Mouse (Mus musculus) liver, embryonic 12.5 days (tissue): ENCODE results near the gene Mrs2. TPM values are rescaled to one million over a fixed set of nuclear protein-coding genes. Genes with fewer than 3 reads are reported as not detected.
A peak's percentile ranks its signal among the peaks of the same experiment; 100 is the strongest.

Experiments used
- ATAC-seq: fragments of 200-750 bp; cut with Nextera tagmentation; 2 replicates; pipeline ENCODE4 v1.8.0; 2017; ENCODE audit warnings: moderate number of reproducible peaks, mild to moderate bottlenecking, moderate library complexity
- H3K27ac ChIP-seq: fragments of 300-500 bp; sonication (generic); 2 replicates; pipeline ENCODE4 v1.5.1; 2016; ENCODE audit warnings: mild to moderate bottlenecking
- H3K27me3 ChIP-seq: fragments of 300-500 bp; sonication (generic); replicated peaks from 2 replicates; pipeline ENCODE4 v1.6.1; 2016; ENCODE audit warnings: mild to moderate bottlenecking, moderate library complexity
- H3K36me3 ChIP-seq: fragments of 300-500 bp; sonication (generic); 2 replicates; pipeline ENCODE4 v1.6.1; 2016; ENCODE audit warnings: mild to moderate bottlenecking, moderate library complexity
- H3K4me1 ChIP-seq: fragments of 300-500 bp; sonication (generic); 2 replicates; pipeline ENCODE4 v1.6.1; 2016
- H3K4me2 ChIP-seq: fragments of 300-500 bp; sonication (generic); 2 replicates; pipeline ENCODE4 v1.6.1; 2016; ENCODE audit warnings: mild to moderate bottlenecking, moderate library complexity
- H3K4me3 ChIP-seq: fragments of 300-500 bp; sonication (generic); 2 replicates; pipeline ENCODE4 v1.5.1; 2016; ENCODE audit warnings: mild to moderate bottlenecking, moderate library complexity
- H3K9ac ChIP-seq: fragments of 300-500 bp; sonication (generic); 2 replicates; pipeline ENCODE4 v1.6.1; 2016; ENCODE audit warnings: mild to moderate bottlenecking, moderate library complexity
- H3K9me3 ChIP-seq: fragments of 300-500 bp; sonication (generic); replicated peaks from 2 replicates; pipeline ENCODE4 v1.6.1; 2016; ENCODE audit warnings: mild to moderate bottlenecking, moderate library complexity
- WGBS: fragments of 180-500 bp; shearing (Covaris S2); methylation state at CpG from one replicate; pipeline ENCODE4 v1.1.7; 2016; ENCODE audit not compliant: insufficient replicate concordance; 5-methylcytosine and 5-hydroxymethylcytosine counted together
- polyA plus RNA-seq: library from polyadenylated mRNA; unstranded; fragments of >200 nt; fragmentation: Nextera tagmentation; extraction: Ambion mirVana; gene quantifications from 2 replicates; pipeline ENCODE4 v1.2.1, GENCODE M21; 2016

The Mrs2 gene
- polyA plus RNA-seq, 1 experiment from 2014 or later, result 18.7 TPM

- WGBS, result 67% methylated on average over 4 of the region's 4 CpGs
- no peak overlapping the region for H3K4me2 ChIP-seq
- H3K27ac ChIP-seq, result no peak overlapping the region
- no peak overlapping the region for H3K9ac ChIP-seq
- no peaks in the 10 kb centered on the region for H3K9me3 ChIP-seq
- no peak for ATAC-seq
- H3K4me1 ChIP-seq, result peaks cover 30% of the 10 kb centered on the region
- H3K36me3 ChIP-seq, result peaks cover 11% of the 10 kb centered on the region
- H3K27me3 ChIP-seq, result no peaks in the 10 kb centered on the region
- no peak overlapping the region for H3K4me3 ChIP-seq
Observed at GRCm38 (mm10) chr13:25022386-25022785, 2.2 kb upstream of the Mrs2 start.

- WGBS, result 25% methylated on average over 4 of the region's 4 CpGs
- Histone ChIP-seq H3K9ac (peak overlapping the region; percentile 90), H3K4me1 (peaks cover 34% of the 10 kb centered on the region), H3K27me3 (no peaks in the 10 kb centered on the region), H3K4me3 (peak overlapping the region; percentile 84), H3K36me3 (peaks cover 25% of the 10 kb centered on the region), H3K27ac (peak overlapping the region; percentile 78), H3K9me3 (no peaks in the 10 kb centered on the region), H3K4me2 (peak overlapping the region; percentile 83)
- ATAC-seq, result peak; percentile 48
Observed at GRCm38 (mm10) chr13:25020540-25020892, 337 bp upstream of the Mrs2 start.

GRCm38 (mm10) chr13:25018316-25018715 is 1.9 kb downstream of the Mrs2 start:
- H3K36me3 ChIP-seq, result peaks cover 25% of the 10 kb centered on the region
- no peak overlapping the region for H3K27ac ChIP-seq
- H3K4me2 ChIP-seq, result peak overlapping the region; percentile 83
- H3K9me3 ChIP-seq, result no peaks in the 10 kb centered on the region
- peak overlapping the region; percentile 90; the same call in 1 of the 2 replicates for H3K9ac ChIP-seq
- ATAC-seq, result no peak
- no peaks in the 10 kb centered on the region for H3K27me3 ChIP-seq
- H3K4me1 ChIP-seq, result peaks cover 32% of the 10 kb centered on the region
- peak overlapping the region; percentile 84 for H3K4me3 ChIP-seq
- WGBS, result 88% methylated on average over 9 of the region's 9 CpGs

GRCm38 (mm10) chr13:25007115-25007514 is 13.1 kb downstream of the Mrs2 start:
- H3K4me1 ChIP-seq, result no peaks in the 10 kb centered on the region
- no peak for ATAC-seq
- no peak overlapping the region for H3K27ac ChIP-seq
- H3K4me2 ChIP-seq, result no peak overlapping the region
- WGBS, result 66% methylated on average over 8 of the region's 8 CpGs
- H3K9ac ChIP-seq, result no peak overlapping the region
- no peak overlapping the region for H3K4me3 ChIP-seq
- H3K9me3 ChIP-seq, result no peaks in the 10 kb centered on the region
- H3K27me3 ChIP-seq, result no peaks in the 10 kb centered on the region
- peaks cover 41% of the 10 kb centered on the region for H3K36me3 ChIP-seq

DNA sequence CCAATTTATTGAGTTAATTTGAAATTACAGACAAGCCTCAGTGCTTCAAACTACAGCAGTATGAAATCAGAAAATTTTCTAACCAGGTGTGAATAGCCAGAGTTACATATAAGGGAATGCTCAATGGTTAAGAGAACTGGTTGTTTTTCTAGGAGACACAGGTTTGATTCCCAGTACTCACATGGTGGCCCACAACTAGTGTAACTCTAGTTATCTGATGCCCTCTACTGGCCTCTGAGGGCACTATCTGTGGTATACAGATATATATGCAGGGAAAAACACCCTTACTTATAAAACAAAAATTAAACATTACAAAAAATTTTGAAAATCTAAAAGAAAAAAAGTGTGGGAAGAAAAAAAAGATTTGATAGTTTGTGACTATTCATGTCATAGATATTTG is 17.2 kb downstream of the Mrs2 start:
- H3K4me1 ChIP-seq, result no peaks in the 10 kb centered on the region; the same call in 1 of the 2 replicates
- no peak for ATAC-seq
- no peaks in the 10 kb centered on the region for H3K27me3 ChIP-seq
- H3K4me2 ChIP-seq, result no peak overlapping the region
- peaks cover 80% of the 10 kb centered on the region for H3K36me3 ChIP-seq
- no peak overlapping the region for H3K9ac ChIP-seq
- H3K9me3 ChIP-seq, result no peaks in the 10 kb centered on the region
- no peak overlapping the region for H3K27ac ChIP-seq
- H3K4me3 ChIP-seq, result no peak overlapping the region

DNA sequence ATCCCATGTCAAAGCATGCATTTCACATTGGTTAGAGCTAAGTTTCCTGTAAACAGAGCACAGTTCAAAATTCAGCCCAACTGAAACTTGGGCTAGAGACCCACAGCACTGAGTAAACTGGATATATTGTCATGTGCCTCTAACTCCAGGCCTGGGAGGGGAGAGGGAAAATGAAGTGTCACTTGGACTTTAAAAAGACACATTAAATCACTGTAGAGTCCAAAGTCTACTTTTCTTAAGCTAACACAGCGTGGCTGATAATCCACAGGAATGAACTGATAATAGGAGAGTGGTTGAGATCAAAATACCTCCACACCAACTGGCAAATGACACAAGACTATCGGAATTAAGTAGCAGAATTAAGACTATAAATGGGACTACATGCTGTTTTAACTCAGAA is 20.6 kb downstream of the Mrs2 start:
- H3K27me3 ChIP-seq, result no peaks in the 10 kb centered on the region
- H3K4me2 ChIP-seq, result no peak overlapping the region
- no peaks in the 10 kb centered on the region for H3K9me3 ChIP-seq
- H3K4me1 ChIP-seq, result no peaks in the 10 kb centered on the region; the same call in 1 of the 2 replicates
- no peak overlapping the region for H3K27ac ChIP-seq
- 70% methylated on average over 2 of the region's 2 CpGs for WGBS
- no peak for ATAC-seq
- peaks cover 90% of the 10 kb centered on the region for H3K36me3 ChIP-seq
- no peak overlapping the region for H3K4me3 ChIP-seq
- no peak overlapping the region for H3K9ac ChIP-seq

- no peak overlapping the region for H3K4me2 ChIP-seq
Observed at GRCm38 (mm10) chr13:24993160-24993559, 27.0 kb downstream of the Mrs2 start.

GRCm38 (mm10) chr13:24989006-24989405 is 31.2 kb downstream of the Mrs2 start:
- no peak overlapping the region for H3K4me3 ChIP-seq
- WGBS, result 79% methylated on average over 6 of the region's 6 CpGs
- no peaks in the 10 kb centered on the region for H3K4me1 ChIP-seq
- no peak overlapping the region for H3K9ac ChIP-seq
- peaks cover 52% of the 10 kb centered on the region for H3K36me3 ChIP-seq
- H3K4me2 ChIP-seq, result no peak overlapping the region
- no peaks in the 10 kb centered on the region for H3K9me3 ChIP-seq
- H3K27me3 ChIP-seq, result no peaks in the 10 kb centered on the region
- no peak for ATAC-seq
- H3K27ac ChIP-seq, result peak overlapping the region; percentile 30; the same call in 1 of the 2 replicates

More at GRCm38 (mm10) chr13:24993160-24993559, 27.0 kb downstream of the Mrs2 start:
- no peaks in the 10 kb centered on the region for H3K9me3 ChIP-seq
- peaks cover 93% of the 10 kb centered on the region for H3K36me3 ChIP-seq
- ATAC-seq, result no peak
- 56% methylated on average over 2 of the region's 2 CpGs for WGBS
- H3K27ac ChIP-seq, result no peak overlapping the region
- H3K9ac ChIP-seq, result no peak overlapping the region
- H3K27me3 ChIP-seq, result no peaks in the 10 kb centered on the region
- H3K4me3 ChIP-seq, result no peak overlapping the region
- no peaks in the 10 kb centered on the region for H3K4me1 ChIP-seq

DNA sequence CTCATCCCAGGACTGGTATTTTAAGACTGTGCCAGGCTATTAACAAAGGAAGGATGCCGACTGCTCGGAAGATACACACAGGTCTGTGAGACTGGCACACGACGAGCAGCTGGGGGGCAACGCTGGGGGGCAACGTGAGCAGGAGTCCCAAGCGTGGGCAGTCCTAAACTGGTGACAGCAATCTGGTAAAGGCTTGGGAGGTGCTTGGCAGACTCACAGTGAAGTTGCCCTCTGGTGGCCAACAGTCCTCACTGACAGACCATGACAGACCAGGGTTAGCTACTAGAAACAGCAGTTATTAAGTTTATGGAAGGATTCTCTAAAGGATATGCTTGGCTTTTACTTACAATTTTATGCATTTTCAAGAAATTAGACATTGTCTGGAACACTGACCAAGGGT is 31.8 kb downstream of the Mrs2 start:
- H3K4me3 ChIP-seq, result no peak overlapping the region
- no peak overlapping the region for H3K4me2 ChIP-seq
- ATAC-seq, result peak; percentile 55; the same call in 1 of the 2 replicates
- 53% methylated on average over 7 of the region's 7 CpGs for WGBS
- H3K9me3 ChIP-seq, result no peaks in the 10 kb centered on the region
- no peaks in the 10 kb centered on the region for H3K4me1 ChIP-seq
- peaks cover 46% of the 10 kb centered on the region for H3K36me3 ChIP-seq
- no peak overlapping the region for H3K27ac ChIP-seq
- H3K27me3 ChIP-seq, result no peaks in the 10 kb centered on the region
- no peak overlapping the region for H3K9ac ChIP-seq

DNA sequence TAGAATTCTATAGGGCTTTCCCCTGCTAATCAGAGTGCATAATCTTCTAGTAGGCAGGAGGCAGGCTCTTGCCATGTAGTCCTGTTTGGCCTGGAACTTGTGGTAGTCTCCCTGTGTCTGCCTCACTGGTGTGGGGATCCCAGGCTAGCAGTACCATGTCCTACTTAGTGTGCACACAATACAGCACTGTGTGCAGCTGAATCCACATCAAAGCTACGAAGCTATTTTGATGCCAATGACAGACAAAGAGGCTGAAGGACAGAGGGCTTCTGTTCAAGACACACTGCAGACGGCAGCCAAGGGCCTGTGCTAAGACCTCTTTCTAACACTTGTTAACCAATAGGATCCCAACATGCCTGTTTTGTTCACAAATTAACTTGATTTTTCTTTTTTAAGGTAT is 34.7 kb downstream of the Mrs2 start:
- no peak overlapping the region for H3K4me2 ChIP-seq
- H3K36me3 ChIP-seq, result peaks cover 22% of the 10 kb centered on the region
- WGBS, result 83% methylated on average over 2 of the region's 2 CpGs
- no peak overlapping the region for H3K9ac ChIP-seq
- no peaks in the 10 kb centered on the region for H3K4me1 ChIP-seq
- H3K27me3 ChIP-seq, result no peaks in the 10 kb centered on the region
- no peaks in the 10 kb centered on the region for H3K9me3 ChIP-seq
- no peak overlapping the region for H3K27ac ChIP-seq
- H3K4me3 ChIP-seq, result no peak overlapping the region
- no peak for ATAC-seq

- Histone ChIP-seq H3K9ac (no peak overlapping the region), H3K4me1 (no peaks in the 10 kb centered on the region), H3K27ac (no peak overlapping the region), H3K4me3 (no peak overlapping the region), H3K4me2 (no peak overlapping the region), H3K27me3 (no peaks in the 10 kb centered on the region), H3K9me3 (no peaks in the 10 kb centered on the region), H3K36me3 (no peaks in the 10 kb centered on the region)
- 63% methylated on average over 6 of the region's 6 CpGs for WGBS
- ATAC-seq, result no peak
Observed at GRCm38 (mm10) chr13:24981031-24981430, 39.1 kb downstream of the Mrs2 start.

DNA sequence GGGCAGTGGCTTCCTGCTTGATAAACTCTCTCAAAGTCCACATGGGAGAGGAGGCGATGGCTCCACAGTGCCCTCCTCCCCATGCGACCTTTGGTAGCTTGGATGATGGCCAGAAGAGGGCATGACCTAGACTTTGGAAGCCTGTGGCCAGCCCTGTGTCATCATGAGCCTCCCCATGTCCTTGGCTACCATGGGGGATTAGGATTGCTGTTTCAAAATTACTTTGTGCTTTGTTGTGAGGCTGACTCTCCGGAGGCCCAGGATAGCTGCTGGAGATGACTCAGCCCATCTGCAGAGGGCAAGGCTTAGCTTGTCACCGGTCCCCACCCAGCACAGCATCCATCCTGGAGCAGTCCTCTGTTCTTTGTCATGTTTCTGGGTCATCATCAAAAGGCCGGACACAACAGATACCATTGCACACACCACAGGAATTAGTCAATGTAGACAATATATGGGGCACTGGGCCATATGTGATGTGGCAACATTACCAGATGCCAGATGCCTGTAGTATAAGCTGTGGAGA is 42.3 kb downstream of the Mrs2 start:
- Histone ChIP-seq H3K27ac (0 out of 2 replicates have a peak overlapping the region, but pooled peaks have one; percentile 26), H3K27me3 (no peaks in the 10 kb centered on the region), H3K9me3 (no peaks in the 10 kb centered on the region), H3K4me3 (no peak overlapping the region), H3K36me3 (no peaks in the 10 kb centered on the region), H3K4me1 (no peaks in the 10 kb centered on the region), H3K9ac (no peak overlapping the region), H3K4me2 (no peak overlapping the region)
- ATAC-seq, result peak; percentile 72
- WGBS, result 68% methylated on average over 5 of the region's 5 CpGs

- 63% methylated on average over 4 of the region's 4 CpGs for WGBS
Observed at GRCm38 (mm10) chr13:24976384-24976783, 43.8 kb downstream of the Mrs2 start.

More at GRCm38 (mm10) chr13:24976384-24976783, 43.8 kb downstream of the Mrs2 start:
- Histone ChIP-seq H3K27me3 (no peaks in the 10 kb centered on the region), H3K4me3 (no peak overlapping the region), H3K9me3 (no peaks in the 10 kb centered on the region), H3K9ac (no peak overlapping the region), H3K36me3 (no peaks in the 10 kb centered on the region), H3K4me1 (no peaks in the 10 kb centered on the region), H3K4me2 (no peak overlapping the region), H3K27ac (no peak overlapping the region)
- ATAC-seq, result no peak
